Mouse (Mus musculus) hindbrain, embryonic 16.5 days (tissue): Measurements from ENCODE around the gene Gpr119. TPM values are rescaled to one million over a fixed set of nuclear protein-coding genes. Genes with fewer than 3 reads are reported as not detected.

Experiments
- ATAC-seq: fragments of 200-750 bp; cut with Nextera tagmentation; 2 replicates; pipeline ENCODE4 v1.8.0; 2017; ENCODE audit warnings: moderate TSS enrichment, moderate library complexity
- H3K27ac ChIP-seq: fragments of 300-500 bp; sonication (generic); 2 replicates; pipeline ENCODE4 v1.5.1; 2014; ENCODE audit warnings: low read depth, mild to moderate bottlenecking, control low read depth, low read length, moderate library complexity
- H3K27me3 ChIP-seq: fragments of 300-500 bp; sonication (generic); replicated peaks from 2 replicates; pipeline ENCODE4 v1.6.1; 2014; ENCODE audit warnings: low read length; ENCODE audit not compliant: control insufficient read depth, insufficient read depth
- H3K36me3 ChIP-seq: fragments of 300-500 bp; sonication (generic); 2 replicates; pipeline ENCODE4 v1.6.1; 2014; ENCODE audit warnings: mild to moderate bottlenecking, low read length, moderate library complexity, mixed read lengths; ENCODE audit not compliant: control insufficient read depth, insufficient read depth
- H3K4me1 ChIP-seq: fragments of 300-500 bp; sonication (generic); 2 replicates; pipeline ENCODE4 v1.6.1; 2014; ENCODE audit warnings: low read depth, low read length; ENCODE audit not compliant: control insufficient read depth, insufficient read depth
- H3K4me2 ChIP-seq: fragments of 300-500 bp; sonication (generic); 2 replicates; pipeline ENCODE4 v1.6.1; 2014; ENCODE audit warnings: mild to moderate bottlenecking, low read length, control low read depth, moderate library complexity
- H3K4me3 ChIP-seq: fragments of 300-500 bp; sonication (generic); 2 replicates; pipeline ENCODE4 v1.5.1; 2014; ENCODE audit warnings: mild to moderate bottlenecking, low read length, control low read depth, moderate library complexity
- H3K9ac ChIP-seq: fragments of 300-500 bp; sonication (generic); 2 replicates; pipeline ENCODE4 v1.6.1; 2014; ENCODE audit warnings: low read depth, mild to moderate bottlenecking, control low read depth, low read length, moderate library complexity
- H3K9me3 ChIP-seq: fragments of 300-500 bp; sonication (generic); 2 replicates; pipeline ENCODE4 v1.6.1; 2014; ENCODE audit warnings: mild to moderate bottlenecking, low read length, moderate library complexity; ENCODE audit not compliant: control insufficient read depth
- WGBS: fragments of 180-500 bp; shearing (Covaris S2); extraction: QIAGEN DNeasy Blood & Tissue Kit; methylation state at CpG from one replicate; pipeline ENCODE4 v1.1.7; 2014; 5-methylcytosine and 5-hydroxymethylcytosine counted together
- microRNA-seq: library from miRNA; unstranded; fragments of <30 nt; microRNA quantifications from one replicate; pipeline ENCODE4, GENCODE M21; 2017
- polyA plus RNA-seq: library from polyadenylated mRNA; unstranded; fragments of >200 nt; fragmentation: Nextera tagmentation; extraction: Ambion mirVana; gene quantifications from 2 replicates; pipeline ENCODE4 v1.2.1, GENCODE M21; 2015

Gene Gpr119
- polyA plus RNA-seq, 1 experiment from 2014 or later, result not detected

DNA sequence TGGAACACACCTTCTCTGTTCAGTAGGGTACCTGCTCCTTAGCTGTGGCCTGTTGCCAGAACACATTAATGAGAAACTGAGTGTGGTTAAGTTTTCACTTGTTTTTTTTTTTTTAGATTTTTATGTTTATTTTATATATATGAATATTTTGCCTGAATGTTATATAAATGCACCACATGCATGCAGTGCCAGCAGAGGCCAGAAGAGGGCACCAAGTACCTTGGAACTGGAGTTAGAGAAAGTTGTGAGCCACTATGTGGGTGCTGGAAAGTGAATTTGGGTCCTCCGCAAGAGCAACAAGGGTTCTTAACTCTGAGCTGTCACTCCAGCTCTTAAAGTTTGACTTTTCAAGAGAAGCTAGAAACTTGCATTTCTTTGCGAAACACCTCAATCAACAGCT lies 30.2 kb downstream of the Gpr119 start:
- ATAC-seq, result no peak
- no peak overlapping the region for H3K27ac ChIP-seq
- no peaks in the 10 kb centered on the region for H3K36me3 ChIP-seq
- no peak overlapping the region for H3K9ac ChIP-seq
- no peak overlapping the region for H3K4me3 ChIP-seq
- no peaks in the 10 kb centered on the region for H3K9me3 ChIP-seq
- 88% methylated on average over 2 of the region's 2 CpGs for WGBS
- no peak overlapping the region for H3K4me2 ChIP-seq
- no peaks in the 10 kb centered on the region for H3K27me3 ChIP-seq
- H3K4me1 ChIP-seq, result no peaks in the 10 kb centered on the region

DNA sequence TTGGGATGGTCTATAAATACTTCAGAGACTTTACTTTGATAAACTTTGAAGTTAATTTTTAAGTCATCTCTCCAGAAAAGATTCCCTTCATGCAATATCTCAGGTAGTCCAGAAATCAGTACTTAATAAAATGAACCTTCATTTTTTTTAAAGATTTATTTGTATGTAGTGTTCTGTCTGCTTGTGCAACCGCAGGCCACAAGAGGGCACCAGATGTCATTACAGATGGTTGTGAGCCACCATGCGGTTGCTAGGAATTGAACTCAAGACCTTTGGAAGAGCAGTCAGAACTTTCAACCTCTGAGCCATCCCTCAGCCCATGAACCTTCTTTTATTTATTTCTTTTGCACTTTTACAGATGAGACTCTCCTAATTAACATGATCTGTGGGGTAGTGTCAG lies 37.2 kb downstream of the Gpr119 start:
- ATAC-seq, result no peak
- no peaks in the 10 kb centered on the region for H3K9me3 ChIP-seq
- no peak overlapping the region for H3K4me2 ChIP-seq
- no peak overlapping the region for H3K27ac ChIP-seq
- peaks cover 2% of the 10 kb centered on the region; the same call in 1 of the 2 replicates for H3K36me3 ChIP-seq
- no peak overlapping the region for H3K4me3 ChIP-seq
- no peaks in the 10 kb centered on the region for H3K4me1 ChIP-seq
- WGBS, result 51% methylated on average over 2 of the region's 2 CpGs
- H3K9ac ChIP-seq, result no peak overlapping the region
- H3K27me3 ChIP-seq, result no peaks in the 10 kb centered on the region

DNA sequence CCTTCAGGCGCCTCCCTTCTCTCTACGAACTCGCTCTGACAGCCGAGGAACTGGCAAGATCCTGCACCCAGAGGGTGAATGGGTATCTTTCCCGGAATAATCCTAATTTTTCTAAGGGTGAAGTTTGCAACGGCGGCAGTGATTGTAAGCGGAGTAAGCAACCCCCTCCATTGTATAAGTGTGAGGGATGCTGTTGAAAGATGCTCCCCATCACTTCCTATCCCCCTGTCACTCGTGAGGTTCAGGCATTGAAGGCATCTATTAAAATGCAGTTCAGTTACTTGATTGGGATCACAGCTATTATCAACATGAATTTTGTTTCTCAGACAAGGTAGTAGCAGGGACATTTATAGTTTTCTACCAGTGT lies 50.2 kb downstream of the Gpr119 start:
- H3K4me1 ChIP-seq, result no peaks in the 10 kb centered on the region
- ATAC-seq, result peak; percentile 48; the same call in 1 of the 2 replicates

DNA sequence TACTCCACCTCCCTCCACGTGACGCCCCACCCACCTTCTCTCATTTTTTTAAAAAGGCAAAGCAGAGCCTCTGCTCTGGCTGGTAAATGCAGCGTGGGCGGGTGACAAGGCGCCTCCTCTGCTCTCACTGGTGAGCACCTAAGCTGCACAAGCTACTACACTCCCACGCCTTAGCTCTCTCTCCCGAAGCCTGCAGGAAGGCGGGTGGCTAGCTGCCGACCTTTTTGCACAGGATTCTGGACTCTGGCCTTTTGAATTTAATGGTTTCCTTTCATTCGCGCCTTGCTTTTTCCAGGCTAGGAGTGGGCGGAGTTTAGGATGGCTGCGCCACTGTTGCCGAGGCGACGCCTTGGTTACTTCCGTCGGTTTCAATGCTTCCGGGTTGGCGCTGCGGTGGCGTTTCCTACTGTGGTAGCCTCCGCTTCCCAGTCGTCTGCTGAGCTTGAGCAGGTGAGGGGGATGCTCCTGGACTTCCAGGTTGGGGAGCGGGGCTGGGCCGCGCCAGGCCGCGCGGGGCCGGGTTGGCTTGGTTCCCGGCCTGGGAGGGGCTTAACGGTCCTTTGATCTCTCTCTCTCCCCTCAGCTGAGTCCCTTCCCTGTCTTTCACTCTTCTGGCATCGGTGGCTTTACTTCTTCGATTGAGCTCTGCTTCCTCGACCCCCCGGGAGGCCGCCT lies 50.8 kb downstream of the Gpr119 start, which contains the start of gene Slc25a14:
Slc25a14 (plus strand) TSS at position 35 of the 675 bp plus-strand sequence.
- no peaks in the 10 kb centered on the region for H3K27me3 ChIP-seq
- peak within 1 kb of the TSS; percentile 62 for H3K4me3 ChIP-seq
- peak within 1 kb of the TSS; percentile 51 for H3K4me2 ChIP-seq
- peak within 1 kb of the TSS; percentile 88 for H3K27ac ChIP-seq
- H3K36me3 ChIP-seq, result no peaks in the 10 kb centered on the region
- H3K9ac ChIP-seq, result peak within 1 kb of the TSS; percentile 62
- no peaks in the 10 kb centered on the region for H3K9me3 ChIP-seq
- H3K4me1 ChIP-seq, result no peaks in the 10 kb centered on the region
- 15% methylated on average over 38 of the region's 38 CpGs for WGBS
- ATAC-seq, result peak; percentile 98

More for the DNA sequence above, 50.2 kb downstream of the Gpr119 start:
- Histone ChIP-seq H3K27ac (peak overlapping the region; percentile 88), H3K4me3 (peak overlapping the region; percentile 62), H3K27me3 (no peaks in the 10 kb centered on the region), H3K9ac (peak overlapping the region; percentile 62), H3K9me3 (no peaks in the 10 kb centered on the region), H3K4me2 (peak overlapping the region; percentile 45), H3K36me3 (no peaks in the 10 kb centered on the region)
- 18% methylated on average over 9 of the region's 9 CpGs for WGBS

DNA sequence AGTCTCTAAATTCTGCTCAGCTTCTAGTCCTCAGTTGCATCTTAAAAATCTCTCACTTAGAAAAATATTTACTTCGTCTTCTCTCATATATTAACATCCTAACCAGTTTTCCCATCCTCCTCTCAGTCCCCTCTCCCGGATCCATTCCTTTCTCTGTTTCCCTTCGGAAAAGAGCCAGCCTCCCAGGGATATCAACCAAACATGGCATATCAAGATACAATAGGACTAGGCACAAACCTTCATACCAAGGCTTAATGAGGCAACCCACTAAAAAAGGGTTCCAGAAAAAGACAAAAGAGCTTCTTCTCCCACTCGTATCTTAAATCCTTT lies 51.3 kb downstream of the Gpr119 start:
- H3K4me3 ChIP-seq, result peak overlapping the region; percentile 62
- H3K27ac ChIP-seq, result peak overlapping the region; percentile 88
- no peaks in the 10 kb centered on the region for H3K9me3 ChIP-seq
- H3K4me1 ChIP-seq, result no peaks in the 10 kb centered on the region
- H3K27me3 ChIP-seq, result no peaks in the 10 kb centered on the region
- peak overlapping the region; percentile 51 for H3K4me2 ChIP-seq
- ATAC-seq, result no peak; the same call in 1 of the 2 replicates
- 21% methylated on average over 4 of the region's 4 CpGs for WGBS
- peak overlapping the region; percentile 62 for H3K9ac ChIP-seq
- H3K36me3 ChIP-seq, result no peaks in the 10 kb centered on the region

Small RNAs within 50 kb of the gene (microRNA-seq; reads per million reads assigned to microRNA genes)
- gene Gm27828, result not detected

Other genes with a start within 250 kb of the Gpr119 start
- 0.35 and 0.82 TPM in 2 replicates for gene Elf4, start 211.3 kb downstream of the Gpr119 start, polyA plus RNA-seq
- gene Aifm1, start 160.9 kb downstream of the Gpr119 start, polyA plus RNA-seq, result 42.1 and 45.1 TPM in 2 replicates
- gene Rab33a, start 155.2 kb downstream of the Gpr119 start, polyA plus RNA-seq, result 88.5 and 98.7 TPM in 2 replicates
- 6.6 and 7.2 TPM in 2 replicates for gene Zfp280c, start 80.0 kb downstream of the Gpr119 start, polyA plus RNA-seq
- 42.8 and 45.5 TPM in 2 replicates for gene Slc25a14, start 51.1 kb downstream of the Gpr119 start, polyA plus RNA-seq
- 16.9 and 17.2 TPM in 2 replicates for gene Rbmx2, start 20.5 kb upstream of the Gpr119 start, polyA plus RNA-seq
- not detected in 2 replicates for gene Gm595, start 203.2 kb upstream of the Gpr119 start, polyA plus RNA-seq